Mouse (Mus musculus) embryonic facial prominence, embryonic 14.5 days (tissue): ENCODE measurements around the gene Slc5a11. TPM values are rescaled to one million over a fixed set of nuclear protein-coding genes. Genes with fewer than 3 reads are reported as not detected.

Source experiments
- ATAC-seq: fragments of 200-750 bp; cut with Nextera tagmentation; 2 replicates; pipeline ENCODE4 v1.8.0; 2017; ENCODE audit warnings: low read depth, moderate number of reproducible peaks, moderate TSS enrichment
- DNase-seq: peaks from one replicate; pipeline ENCODE4 v3.0.0-alpha.2; 2015; ENCODE audit warnings: low spot score
- H3K27ac ChIP-seq: fragments of 300-500 bp; sonication (generic); replicated peaks from 2 replicates; pipeline ENCODE4 v1.5.1; 2014; ENCODE audit warnings: low read depth, mild to moderate bottlenecking, low read length, moderate library complexity
- H3K27me3 ChIP-seq: fragments of 300-500 bp; sonication (generic); replicated peaks from 2 replicates; pipeline ENCODE4 v1.6.1; 2014; ENCODE audit warnings: low read length; ENCODE audit not compliant: control insufficient read depth, insufficient read depth
- H3K36me3 ChIP-seq: fragments of 300-500 bp; sonication (generic); 2 replicates; pipeline ENCODE4 v1.6.1; 2014; ENCODE audit warnings: low read length, mixed read lengths; ENCODE audit not compliant: control insufficient read depth, insufficient read depth
- H3K4me1 ChIP-seq: fragments of 300-500 bp; sonication (generic); 2 replicates; pipeline ENCODE4 v1.6.1; 2014; ENCODE audit warnings: antibody characterized with exemption, low read length; ENCODE audit not compliant: control insufficient read depth, insufficient read depth
- H3K4me2 ChIP-seq: fragments of 300-500 bp; sonication (generic); 2 replicates; pipeline ENCODE4 v1.6.1; 2014; ENCODE audit warnings: low read depth, mild to moderate bottlenecking, low read length, moderate library complexity, mixed read lengths
- H3K4me3 ChIP-seq: fragments of 300-500 bp; sonication (generic); 2 replicates; pipeline ENCODE4 v1.5.1; 2014; ENCODE audit warnings: low read depth, mild to moderate bottlenecking, low read length
- H3K9ac ChIP-seq: fragments of 300-500 bp; sonication (generic); 2 replicates; pipeline ENCODE4 v1.6.1; 2014; ENCODE audit warnings: low read depth, mild to moderate bottlenecking, low read length, moderate library complexity, mixed read lengths
- H3K9me3 ChIP-seq: fragments of 300-500 bp; sonication (generic); 2 replicates; pipeline ENCODE4 v1.6.1; 2016; ENCODE audit warnings: low read length; ENCODE audit not compliant: control insufficient read depth
- WGBS: fragments of 180-500 bp; shearing (Covaris S2); extraction: QIAGEN DNeasy Blood & Tissue Kit; methylation state at CpG from one replicate; pipeline ENCODE4 v1.1.7; 2014; 5-methylcytosine and 5-hydroxymethylcytosine counted together
- polyA plus RNA-seq: library from polyadenylated mRNA; unstranded; fragments of >200 nt; fragmentation: Nextera tagmentation; extraction: Ambion mirVana; gene quantifications from 2 replicates; pipeline ENCODE4 v1.2.1, GENCODE M21; 2014

Slc5a11 gene
- polyA plus RNA-seq, 1 experiment from 2014 or later, result 0.26 TPM

GRCm38 (mm10) chr7:123199656-123200206 lies 14.8 kb upstream of the Slc5a11 start:
- H3K4me1 ChIP-seq, result no peaks in the 10 kb centered on the region
- no peak for ATAC-seq
- WGBS, result 91% methylated on average over 15 of the region's 15 CpGs
- no peak overlapping the region for H3K9ac ChIP-seq
- no peaks in the 10 kb centered on the region for H3K27me3 ChIP-seq
- peaks cover 11% of the 10 kb centered on the region for H3K36me3 ChIP-seq
- no peak overlapping the region for H3K27ac ChIP-seq
- H3K4me3 ChIP-seq, result no peak overlapping the region
- H3K4me2 ChIP-seq, result no peak overlapping the region
- DNase-seq, result no peak
- no peaks in the 10 kb centered on the region for H3K9me3 ChIP-seq

GRCm38 (mm10) chr7:123200722-123201121 lies 13.9 kb upstream of the Slc5a11 start:
- H3K4me3 ChIP-seq, result no peak overlapping the region
- no peaks in the 10 kb centered on the region for H3K27me3 ChIP-seq
- no peak overlapping the region for H3K9ac ChIP-seq
- H3K9me3 ChIP-seq, result no peaks in the 10 kb centered on the region
- H3K4me2 ChIP-seq, result no peak overlapping the region
- WGBS, result 83% methylated on average over 9 of the region's 9 CpGs
- peaks cover 1% of the 10 kb centered on the region; the same call in 1 of the 2 replicates for H3K36me3 ChIP-seq
- H3K27ac ChIP-seq, result no peak overlapping the region
- ATAC-seq (no peak), DNase-seq (no peak)
- no peaks in the 10 kb centered on the region for H3K4me1 ChIP-seq

GRCm38 (mm10) chr7:123205261-123205660 lies 9.3 kb upstream of the Slc5a11 start:
- WGBS, result 34% methylated on average over 14 of the region's 14 CpGs
- Histone ChIP-seq H3K36me3 (no peaks in the 10 kb centered on the region), H3K4me3 (no peak overlapping the region), H3K4me1 (no peaks in the 10 kb centered on the region), H3K27ac (no peak overlapping the region), H3K9ac (no peak overlapping the region), H3K4me2 (no peak overlapping the region), H3K9me3 (no peaks in the 10 kb centered on the region), H3K27me3 (no peaks in the 10 kb centered on the region)
- peak; percentile 59 for DNase-seq
- ATAC-seq, result no peak

- Histone ChIP-seq H3K27ac (no peak overlapping the region), H3K27me3 (no peaks in the 10 kb centered on the region), H3K9ac (no peak overlapping the region), H3K4me3 (no peak overlapping the region), H3K4me1 (no peaks in the 10 kb centered on the region), H3K9me3 (no peaks in the 10 kb centered on the region), H3K36me3 (no peaks in the 10 kb centered on the region), H3K4me2 (no peak overlapping the region)
- ATAC-seq (no peak), DNase-seq (no peak)
- WGBS, result 73% methylated on average over 6 of the region's 6 CpGs
These were observed 7.0 kb upstream of the Slc5a11 start for GRCm38 (mm10) chr7:123207561-123207960.

GRCm38 (mm10) chr7:123209864-123210263 lies 4.7 kb upstream of the Slc5a11 start:
- ATAC-seq, result no peak
- Histone ChIP-seq H3K9me3 (no peaks in the 10 kb centered on the region), H3K4me2 (no peak overlapping the region), H3K9ac (no peak overlapping the region), H3K36me3 (no peaks in the 10 kb centered on the region), H3K4me3 (no peak overlapping the region), H3K27me3 (no peaks in the 10 kb centered on the region), H3K4me1 (no peaks in the 10 kb centered on the region), H3K27ac (no peak overlapping the region)
- DNase-seq, result no peak
- WGBS, result 64% methylated on average over 9 of the region's 9 CpGs

GRCm38 (mm10) chr7:123211461-123211860 lies 3.1 kb upstream of the Slc5a11 start:
- Histone ChIP-seq H3K4me3 (no peak overlapping the region), H3K4me1 (no peaks in the 10 kb centered on the region), H3K4me2 (no peak overlapping the region), H3K9me3 (no peaks in the 10 kb centered on the region), H3K9ac (no peak overlapping the region), H3K27ac (no peak overlapping the region), H3K27me3 (no peaks in the 10 kb centered on the region), H3K36me3 (no peaks in the 10 kb centered on the region)
- WGBS, result 56% methylated on average over 5 of the region's 5 CpGs
- ATAC-seq (no peak), DNase-seq (no peak)

- ATAC-seq (no peak), DNase-seq (no peak)
- no peak overlapping the region for H3K4me3 ChIP-seq
- no peak overlapping the region for H3K9ac ChIP-seq
- no peak overlapping the region for H3K27ac ChIP-seq
- H3K27me3 ChIP-seq, result no peaks in the 10 kb centered on the region
- WGBS, result 85% methylated on average over 5 of the region's 5 CpGs
- H3K4me2 ChIP-seq, result no peak overlapping the region
- H3K9me3 ChIP-seq, result no peaks in the 10 kb centered on the region
- no peaks in the 10 kb centered on the region for H3K4me1 ChIP-seq
- H3K36me3 ChIP-seq, result no peaks in the 10 kb centered on the region
These were observed 2.3 kb upstream of the Slc5a11 start for GRCm38 (mm10) chr7:123212316-123212715.

GRCm38 (mm10) chr7:123215138-123215537 lies 558 bp downstream of the Slc5a11 start:
- ATAC-seq (no peak), DNase-seq (no peak)
- no peak overlapping the region for H3K9ac ChIP-seq
- no peak overlapping the region for H3K4me2 ChIP-seq
- H3K9me3 ChIP-seq, result no peaks in the 10 kb centered on the region
- H3K4me3 ChIP-seq, result no peak overlapping the region
- WGBS, result 45% methylated on average over 2 of the region's 2 CpGs
- no peak overlapping the region for H3K27ac ChIP-seq
- no peaks in the 10 kb centered on the region for H3K36me3 ChIP-seq
- peaks cover 5% of the 10 kb centered on the region; the same call in 1 of the 2 replicates for H3K4me1 ChIP-seq
- no peaks in the 10 kb centered on the region for H3K27me3 ChIP-seq
